Mouse (Mus musculus) MEL (cell line): ENCODE measurements around the gene Cwc27. TPM values are rescaled to one million over a fixed set of nuclear protein-coding genes. Genes with fewer than 3 reads are reported as not detected.

ENCODE experiments used
- DNase-seq: peaks from one replicate; pipeline ENCODE4 v3.0.0; 2011; ENCODE audit warnings: low read depth, low spot score
- H3K27ac ChIP-seq: 2 replicates; pipeline ENCODE4 v1.5.1; 2012; ENCODE audit warnings: low read depth, mild to moderate bottlenecking, control low read depth, low read length, moderate library complexity; ENCODE audit not compliant: control insufficient read depth
- H3K27me3 ChIP-seq, 2 experiments: fragments of 150-350 bp in 1 of 2; sonication (generic) in 1 of 2; 2 replicates each; pipeline ENCODE4 v1.6.1; 2012; ENCODE audit warnings: low read length in 2 of 2, mild to moderate bottlenecking in 2 of 2, improper control_type of control experiment in 1 of 2, moderate library complexity in 1 of 2; ENCODE audit not compliant: insufficient read depth in 2 of 2, control insufficient read depth in 1 of 2
- H3K36me3 ChIP-seq, 2 experiments: 2 replicates each; pipeline ENCODE4 v1.6.1; 2012 to 2014; ENCODE audit warnings: low read length in 2 of 2, improper control_type of control experiment in 1 of 2, inconsistent platforms in 1 of 2, mild to moderate bottlenecking in 1 of 2; ENCODE audit not compliant: insufficient read depth in 2 of 2, control insufficient read depth in 1 of 2
- H3K4me1 ChIP-seq, 2 experiments: fragments of 150-350 bp in 1 of 2; sonication (generic) in 1 of 2; 2 replicates each; pipeline ENCODE4 v1.6.1; 2012; ENCODE audit warnings: low read length in 2 of 2, improper control_type of control experiment in 1 of 2, mild to moderate bottlenecking in 1 of 2; ENCODE audit not compliant: insufficient read depth in 2 of 2, control insufficient read depth in 1 of 2
- H3K4me3 ChIP-seq, 2 experiments: fragments of 150-350 bp in 1 of 2; sonication (generic) in 1 of 2; 2 replicates each; pipeline ENCODE4 v1.5.1; 2012; ENCODE audit warnings: low read depth in 2 of 2, low read length in 2 of 2, mild to moderate bottlenecking in 2 of 2, moderate library complexity in 2 of 2, control low read depth in 1 of 2, improper control_type of control experiment in 1 of 2; ENCODE audit not compliant: control insufficient read depth in 1 of 2, insufficient read depth in 1 of 2
- H3K79me2 ChIP-seq: 2 replicates; pipeline ENCODE4 v1.6.1; 2012; ENCODE audit warnings: mild to moderate bottlenecking, low read length, moderate library complexity; ENCODE audit not compliant: control insufficient read depth, poor library complexity, insufficient read depth
- H3K9ac ChIP-seq: 2 replicates; pipeline ENCODE4 v1.6.1; 2012; ENCODE audit warnings: low read depth, mild to moderate bottlenecking, control low read depth, low read length, moderate library complexity; ENCODE audit not compliant: control insufficient read depth, poor library complexity, severe bottlenecking
- H3K9me3 ChIP-seq: fragments of 150-350 bp; sonication (generic); replicated peaks from 2 replicates; pipeline ENCODE4 v1.6.1; 2012; ENCODE audit warnings: mild to moderate bottlenecking, low read length, improper control_type of control experiment, moderate library complexity; ENCODE audit not compliant: insufficient read depth
- BHLHE40 ChIP-seq: IDR thresholded peaks from 2 replicates; pipeline ENCODE4 v1.6.1; 2012; ENCODE audit warnings: low read depth, mild to moderate bottlenecking, inconsistent platforms, low read length, improper control_type of control experiment, borderline replicate concordance
- CHD1 ChIP-seq: IDR thresholded peaks from 2 replicates; pipeline ENCODE4 v1.6.1; 2012; ENCODE audit warnings: low read depth, mild to moderate bottlenecking, inconsistent platforms, low read length, improper control_type of control experiment
- E2F4 ChIP-seq: IDR thresholded peaks from 2 replicates; pipeline ENCODE4 v1.6.1; 2011; ENCODE audit warnings: low read depth, low read length, improper control_type of control experiment, borderline replicate concordance
- ETS1 ChIP-seq: IDR thresholded peaks from 2 replicates; pipeline ENCODE4 v1.6.1; 2012; ENCODE audit warnings: low read depth, mild to moderate bottlenecking, inconsistent platforms, low read length, improper control_type of control experiment, moderate library complexity
- GABPA ChIP-seq: IDR thresholded peaks from 2 replicates; pipeline ENCODE4 v1.6.1; 2012; ENCODE audit warnings: low read depth, mild to moderate bottlenecking, inconsistent platforms, low read length, improper control_type of control experiment, moderate library complexity
- HCFC1 ChIP-seq: IDR thresholded peaks from 2 replicates; pipeline ENCODE4 v1.6.1; 2012; ENCODE audit warnings: low read depth, mild to moderate bottlenecking, inconsistent platforms, low read length, improper control_type of control experiment, moderate library complexity
- JUND ChIP-seq: IDR thresholded peaks from 2 replicates; pipeline ENCODE4 v1.6.1; 2011; ENCODE audit warnings: low read depth, mild to moderate bottlenecking, improper control_type of control experiment, low read length
- KAT2A ChIP-seq: conservative IDR thresholded peaks from 2 replicates; pipeline ENCODE4 v1.6.1; 2012; ENCODE audit warnings: low read depth, low read length, improper control_type of control experiment, inconsistent platforms
- MEF2A ChIP-seq: IDR thresholded peaks from 2 replicates; pipeline ENCODE4 v1.6.1; 2014; ENCODE audit warnings: low read depth, mild to moderate bottlenecking, inconsistent platforms, low read length, improper control_type of control experiment; ENCODE audit not compliant: poor library complexity, insufficient replicate concordance, severe bottlenecking; ENCODE audit errors: extremely low read depth
- MYC ChIP-seq: IDR thresholded peaks from 2 replicates; pipeline ENCODE4 v1.6.1; 2011; ENCODE audit warnings: low read depth, mild to moderate bottlenecking, low read length, improper control_type of control experiment, moderate library complexity
- NELFE ChIP-seq: IDR thresholded peaks from 2 replicates; pipeline ENCODE4 v1.6.1; 2011; ENCODE audit warnings: low read depth, low read length, improper control_type of control experiment
- NRF1 ChIP-seq: IDR thresholded peaks from 2 replicates; pipeline ENCODE4 v1.6.1; 2014; ENCODE audit warnings: low read depth, mild to moderate bottlenecking, inconsistent platforms, low read length, improper control_type of control experiment, moderate library complexity; ENCODE audit not compliant: poor library complexity, insufficient read depth, severe bottlenecking
- RCOR1 ChIP-seq: IDR thresholded peaks from 2 replicates; pipeline ENCODE4 v1.6.1; 2012; ENCODE audit warnings: low read depth, mild to moderate bottlenecking, inconsistent platforms, low read length, improper control_type of control experiment
- TCF12 ChIP-seq: IDR thresholded peaks from 2 replicates; pipeline ENCODE4 v1.6.1; 2014; ENCODE audit warnings: low read depth, mild to moderate bottlenecking, inconsistent platforms, low read length, improper control_type of control experiment, moderate library complexity
- USF1 ChIP-seq: IDR thresholded peaks from 2 replicates; pipeline ENCODE4 v1.6.1; 2014; ENCODE audit warnings: low read depth, mild to moderate bottlenecking, inconsistent platforms, low read length, improper control_type of control experiment, moderate library complexity
- USF2 ChIP-seq, 2 experiments: IDR thresholded peaks; 2 replicates each; pipeline ENCODE4 v1.6.1; 2011 to 2012; ENCODE audit warnings: improper control_type of control experiment in 2 of 2, low read length in 2 of 2, borderline replicate concordance in 1 of 2, inconsistent platforms in 1 of 2, low read depth in 1 of 2, mild to moderate bottlenecking in 1 of 2; ENCODE audit not compliant: insufficient read depth in 1 of 2
- ZC3H11A ChIP-seq: IDR thresholded peaks from 2 replicates; pipeline ENCODE4 v1.6.1; 2012; ENCODE audit warnings: low read depth, mild to moderate bottlenecking, inconsistent platforms, low read length, improper control_type of control experiment
- ZMIZ1 ChIP-seq: IDR thresholded peaks from 2 replicates; pipeline ENCODE4 v1.6.1; 2012; ENCODE audit warnings: low read depth, mild to moderate bottlenecking, inconsistent platforms, low read length, improper control_type of control experiment, moderate library complexity
- polyA plus RNA-seq, 2 experiments: library from polyadenylated mRNA; stranded (reverse) in 1 of 2; unstranded in 1 of 2; fragments of >175 nt in 1 of 2; fragments of >200 nt in 1 of 2; gene quantifications; 2 replicates each; pipeline versions ENCODE4 v1.2.1 to v1.2.4; 2012; ENCODE audit warnings: low replicate concordance in 2 of 2, low read depth in 1 of 2; ENCODE audit not compliant: insufficient read length in 2 of 2, insufficient read depth in 1 of 2, missing spikeins in 1 of 2
- total RNA-seq: library from RNA; depleted of rRNA; stranded (reverse); fragments of 300-350 nt; gene quantifications from 2 replicates; pipeline ENCODE4 v1.2.3, GENCODE M21; 2012

Cwc27 gene
- total and polyA plus RNA-seq, 3 experiments = 18.3 to 22.0 TPM; not detected in 1

DNA sequence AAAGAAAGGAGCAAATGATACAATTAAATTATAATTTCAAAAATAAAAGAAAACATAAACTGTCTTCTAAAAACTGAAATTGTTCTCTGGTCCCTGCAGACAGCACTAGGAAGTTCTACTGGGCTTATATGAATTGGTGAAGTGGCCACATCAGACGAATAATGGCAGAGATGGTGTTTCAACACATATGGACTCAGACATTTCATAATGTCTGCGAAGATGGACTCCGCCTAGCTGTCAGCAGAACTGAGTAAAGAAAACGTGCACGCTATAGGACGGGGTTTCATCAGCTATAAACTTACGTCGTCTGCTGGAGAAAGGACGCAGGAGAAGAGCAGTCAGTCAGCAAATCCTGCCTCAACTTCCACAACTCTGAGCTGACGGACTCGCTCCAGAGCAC is 187.3 kb downstream of the Cwc27 start:
- no peaks in the 10 kb centered on the region for H3K27me3 ChIP-seq
- no peaks in the 10 kb centered on the region; a peak in 1 of 4 replicates for H3K36me3 ChIP-seq
- no peak overlapping the region for H3K4me3 ChIP-seq
- TF ChIP-seq USF1 = no peak
- no peak for TF ChIP-seq ZC3H11A
- TF ChIP-seq ZMIZ1 = no peak
- no peak for TF ChIP-seq ETS1
- TF ChIP-seq MEF2A = no peak
- TF ChIP-seq CHD1 = no peak
- no peak for TF ChIP-seq JUND
- TF ChIP-seq USF2 (IDR thresholded peaks at IDR 0.05; ENCODE audit: borderline replicate concordance in 1 of 2, insufficient read depth in 1 of 2, low read depth in 1 of 2, low read length in 2 of 2) = no peak
- no peak for TF ChIP-seq NELFE
- TF ChIP-seq RCOR1 = no peak
- H3K27ac ChIP-seq = no peak overlapping the region
- no peaks in the 10 kb centered on the region for H3K9me3 ChIP-seq
- no peaks in the 10 kb centered on the region for H3K4me1 ChIP-seq
- no peaks in the 10 kb centered on the region for H3K79me2 ChIP-seq
- no peak for DNase-seq
- H3K9ac ChIP-seq = no peak overlapping the region

DNA sequence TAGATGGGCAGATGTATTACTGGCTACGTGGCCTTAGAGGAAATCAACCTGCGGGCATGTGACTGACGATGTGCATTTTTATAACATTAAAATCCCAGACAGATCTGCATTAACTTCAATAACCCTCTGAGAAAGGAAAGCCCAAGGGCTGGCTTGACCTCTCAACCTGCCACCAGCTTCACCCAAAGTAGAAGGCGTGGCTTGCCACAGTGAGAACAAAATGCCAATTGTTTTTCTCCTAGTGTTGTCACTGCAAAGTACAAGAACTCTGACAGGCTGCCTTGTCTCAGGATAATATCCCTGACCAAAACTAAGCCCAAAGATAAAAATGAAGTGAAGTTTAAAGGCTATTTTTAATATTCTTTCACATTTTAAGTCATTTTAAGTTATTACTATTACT is 188.9 kb downstream of the Cwc27 start:
- no peaks in the 10 kb centered on the region for H3K9me3 ChIP-seq
- H3K36me3 ChIP-seq = no peaks in the 10 kb centered on the region; a peak in 1 of 4 replicates
- H3K9ac ChIP-seq = no peak overlapping the region
- H3K79me2 ChIP-seq = no peaks in the 10 kb centered on the region
- no peak overlapping the region for H3K27ac ChIP-seq
- no peak overlapping the region for H3K4me3 ChIP-seq
- H3K27me3 ChIP-seq = no peaks in the 10 kb centered on the region
- no peak for DNase-seq
- no peaks in the 10 kb centered on the region for H3K4me1 ChIP-seq
- TF ChIP-seq TCF12 = no peak
- no peak for TF ChIP-seq NRF1
- no peak for TF ChIP-seq E2F4
- TF ChIP-seq ETS1 = no peak
- no peak for TF ChIP-seq RCOR1
- no peak for TF ChIP-seq NELFE
- TF ChIP-seq MEF2A = no peak
- no peak for TF ChIP-seq BHLHE40
- no peak for TF ChIP-seq MYC
- no peak for TF ChIP-seq KAT2A
- TF ChIP-seq HCFC1 = no peak
- TF ChIP-seq GABPA = no peak
